Mouse (Mus musculus) heart, postnatal 25 days (tissue): ENCODE results near the gene Ace. TPM values are rescaled to one million over a fixed set of nuclear protein-coding genes. Genes with fewer than 3 reads are reported as not detected.

Experiments
- DNase-seq: peaks from one replicate; pipeline ENCODE4 v3.0.0; 2022; ENCODE audit warnings: low spot score
- intact Hi-C: fragments of 180-260 bp; cut with DNase I; formaldehyde crosslinking; loops from one replicate; pipeline ENCODE4 v1.15.1; 2025
- total RNA-seq, 2 experiments: library from RNA; stranded (reverse); gene quantifications; 2 replicates each; pipeline ENCODE4 v1.2.3; 2021

Ace gene
- total RNA-seq, 2 experiments from 2014 or later: 25.2 to 26.9 TPM

DNA sequence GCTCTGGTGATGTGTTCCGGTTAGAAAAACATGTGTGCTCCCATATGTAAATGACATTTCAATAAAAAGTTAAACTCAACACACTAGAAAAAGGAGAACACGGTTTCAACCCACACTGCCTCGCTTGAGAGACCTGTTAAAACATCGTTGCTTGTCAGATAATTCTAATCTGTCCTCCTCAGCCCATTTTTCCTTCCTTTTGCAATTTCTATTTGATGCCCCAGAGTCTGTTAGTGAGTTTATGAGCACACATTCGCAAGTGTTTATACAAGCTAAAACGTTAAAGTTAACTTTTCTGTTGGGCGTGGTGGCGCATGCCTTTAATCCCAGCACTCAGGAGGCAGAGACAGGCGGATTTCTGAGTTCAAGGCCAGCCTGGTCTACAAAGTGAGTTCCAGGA lies 67.2 kb downstream of the Ace start:
- intact Hi-C loops: loop anchor here (5.0 kb wide), 1 partner anchor 37 kb away; no protein-coding TSS in a partner anchor
- no peak for DNase-seq

DNA sequence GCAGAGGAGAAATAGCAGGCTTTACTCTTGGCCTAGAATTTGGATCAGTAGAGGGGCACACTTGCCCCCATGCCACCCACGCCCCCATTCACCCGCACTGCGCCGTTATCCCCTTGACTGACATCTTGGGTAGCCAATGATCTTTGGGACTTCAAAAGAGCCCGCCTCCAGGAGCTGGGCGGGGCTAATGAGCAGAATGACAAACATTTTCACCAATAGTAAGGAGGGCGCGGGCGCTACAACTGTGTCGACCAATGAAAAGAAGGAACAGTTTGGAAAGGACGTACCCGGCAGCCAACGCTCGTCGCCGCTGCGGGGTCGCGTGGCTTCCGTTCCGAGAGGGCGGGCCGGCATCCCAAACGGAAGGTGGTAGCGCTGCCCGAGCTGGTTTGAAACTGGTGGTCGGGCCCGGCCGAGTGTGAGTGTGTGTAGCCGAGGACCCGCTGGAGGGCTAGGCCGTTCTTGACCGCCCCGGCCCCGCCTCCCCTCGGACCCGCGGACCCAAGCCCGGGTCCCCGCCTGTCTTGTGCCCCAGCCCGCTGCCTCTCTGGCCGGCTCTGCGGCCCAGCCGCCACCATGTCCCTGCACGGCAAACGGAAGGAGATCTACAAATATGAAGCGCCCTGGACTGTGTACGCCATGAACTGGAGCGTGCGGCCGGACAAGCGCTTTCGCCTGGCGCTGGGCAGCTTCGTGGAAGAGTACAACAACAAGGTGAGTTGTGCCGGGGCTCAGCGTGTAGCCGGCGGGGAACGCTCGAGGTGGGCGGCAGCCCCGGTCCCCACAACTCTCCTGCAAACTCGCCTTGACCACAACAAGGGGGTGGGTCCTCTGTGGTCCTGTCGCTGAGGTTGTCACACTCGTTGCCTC lies 69.0 kb downstream of the Ace start, which contains the start of gene Dcaf7:
TSS of gene Dcaf7 (plus strand) at position 325 of the 870 bp plus-strand sequence.
- DNase-seq: peak; percentile 95
- intact Hi-C loops: loop anchor here (5.0 kb wide), 1 partner anchor 36 kb away; no protein-coding TSS in a partner anchor

DNA sequence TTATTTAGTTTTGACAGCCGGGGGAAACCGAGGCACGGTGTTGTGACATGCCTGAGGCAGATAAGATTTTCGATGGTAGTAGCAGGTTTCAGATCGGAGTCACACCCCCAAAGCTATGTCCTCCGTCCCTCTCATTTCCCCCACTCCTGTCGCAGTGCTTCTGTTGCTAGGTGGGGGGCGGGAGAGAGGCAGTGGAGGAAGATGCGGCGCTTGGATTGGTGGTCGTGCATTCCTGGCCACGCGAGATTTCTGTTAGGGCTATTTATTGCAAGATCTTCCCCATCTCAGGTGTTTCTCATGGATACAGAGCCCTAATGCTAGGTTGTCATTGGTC lies 69.6 kb downstream of the Ace start:
- DNase-seq: no peak
- intact Hi-C loops: loop anchor here (5.0 kb wide), 1 partner anchor 35 kb away; no protein-coding TSS in a partner anchor

Other genes starting within 250 kb of the Ace start
- gene Cyb561, start 14.6 kb upstream of the Ace start, total RNA-seq: 10 to 100 TPM in 1 of 2 experiments, 1 to 10 TPM in 1; 7.9 to 11.9 TPM
- gene Ace3, start 26.7 kb downstream of the Ace start, total RNA-seq: not detected
- under 1 TPM in 1 of 2 experiments, not detected in 1; 0.39 TPM for gene Kcnh6, start 40.2 kb downstream of the Ace start, total RNA-seq
- 10 to 100 TPM; 41.0 to 42.6 TPM for gene Dcaf7, start 68.9 kb downstream of the Ace start, total RNA-seq
- gene Taco1, start 98.1 kb downstream of the Ace start, total RNA-seq: 10 to 100 TPM; 68.3 to 71.5 TPM
- gene Map3k3, start 116.7 kb downstream of the Ace start, total RNA-seq: 10 to 100 TPM; 35.7 to 42.7 TPM
- gene Gm10840, start 192.9 kb downstream of the Ace start, total RNA-seq: not detected
- 1 to 10 TPM; 4.3 to 5.9 TPM for gene Limd2, start 192.9 kb downstream of the Ace start, total RNA-seq
- gene Strada, start 234.2 kb downstream of the Ace start, total RNA-seq: 1 to 10 TPM; 6.4 to 6.6 TPM
- gene Ccdc47, start 248.4 kb downstream of the Ace start, total RNA-seq: 10 to 100 TPM; 61.9 to 69.2 TPM
- 10 to 100 TPM; 24.5 to 25.7 TPM for gene Ddx42, start 249.0 kb downstream of the Ace start, total RNA-seq